Mouse (Mus musculus): ENCODE measurements around the gene Atr. TPM values are rescaled to one million over a fixed set of nuclear protein-coding genes. Genes with fewer than 3 reads are reported as not detected.

The Atr gene
- polyA plus RNA-seq, 1 experiment from 2014 or later: 18.3 TPM

- Histone ChIP-seq H3K4me2 (ENCODE audit: low read depth, low read length) (peak overlapping the region; percentile 96), H3K9ac (replicated peaks; ENCODE audit: low read depth, low read length) (peak overlapping the region; percentile 72), H3K27ac (ENCODE audit: low read depth, low read length) (peak overlapping the region; percentile 55), H3K4me1 (ENCODE audit: control insufficient read depth, insufficient read depth, low read length) (peaks cover 4% of the 10 kb centered on the region; the same call in 1 of the 2 replicates), H3K4me3 (ENCODE audit: low read depth, low read length) (peak overlapping the region; percentile 92), H3K36me3 (ENCODE audit: control insufficient read depth, insufficient read depth, low read length) (no peaks in the 10 kb centered on the region), H3K27me3 (ENCODE audit: control insufficient read depth, insufficient read depth, low read length) (no peaks in the 10 kb centered on the region), H3K9me3 (ENCODE audit: control insufficient read depth, low read length) (no peaks in the 10 kb centered on the region)
- ATAC-seq (ENCODE audit: low read depth): peak; percentile 54
- under 1% methylated on average over 31 of the region's 31 CpGs for WGBS
Observed at GRCm38 (mm10) chr9:95858027-95858570, 702 bp downstream of the Atr start.

GRCm38 (mm10) chr9:95878246-95878645 is 20.8 kb downstream of the Atr start:
- no peak overlapping the region for H3K9ac ChIP-seq (replicated peaks; ENCODE audit: low read depth, low read length)
- no peak overlapping the region for H3K27ac ChIP-seq (ENCODE audit: low read depth, low read length)
- no peak overlapping the region for H3K4me2 ChIP-seq (ENCODE audit: low read depth, low read length)
- H3K27me3 ChIP-seq (ENCODE audit: control insufficient read depth, insufficient read depth, low read length): no peaks in the 10 kb centered on the region
- no peaks in the 10 kb centered on the region for H3K4me1 ChIP-seq (ENCODE audit: control insufficient read depth, insufficient read depth, low read length)
- H3K9me3 ChIP-seq (ENCODE audit: control insufficient read depth, low read length): no peaks in the 10 kb centered on the region
- peaks cover 20% of the 10 kb centered on the region for H3K36me3 ChIP-seq (ENCODE audit: control insufficient read depth, insufficient read depth, low read length)
- WGBS: 98% methylated on average over 5 of the region's 5 CpGs
- no peak for ATAC-seq (ENCODE audit: low read depth)
- no peak overlapping the region for H3K4me3 ChIP-seq (ENCODE audit: low read depth, low read length)

GRCm38 (mm10) chr9:95882751-95883150 is 25.4 kb downstream of the Atr start:
- ATAC-seq (ENCODE audit: low read depth): no peak
- H3K27ac ChIP-seq (ENCODE audit: low read depth, low read length): no peak overlapping the region
- H3K27me3 ChIP-seq (ENCODE audit: control insufficient read depth, insufficient read depth, low read length): no peaks in the 10 kb centered on the region
- peaks cover 14% of the 10 kb centered on the region for H3K36me3 ChIP-seq (ENCODE audit: control insufficient read depth, insufficient read depth, low read length)
- 94% methylated on average over 2 of the region's 2 CpGs for WGBS
- H3K4me2 ChIP-seq (ENCODE audit: low read depth, low read length): no peak overlapping the region
- no peaks in the 10 kb centered on the region for H3K4me1 ChIP-seq (ENCODE audit: control insufficient read depth, insufficient read depth, low read length)
- no peak overlapping the region for H3K4me3 ChIP-seq (ENCODE audit: low read depth, low read length)
- no peaks in the 10 kb centered on the region for H3K9me3 ChIP-seq (ENCODE audit: control insufficient read depth, low read length)
- H3K9ac ChIP-seq (replicated peaks; ENCODE audit: low read depth, low read length): no peak overlapping the region

GRCm38 (mm10) chr9:95897392-95897791 is 40.0 kb downstream of the Atr start:
- no peaks in the 10 kb centered on the region for H3K9me3 ChIP-seq (ENCODE audit: control insufficient read depth, low read length)
- no peak overlapping the region for H3K4me3 ChIP-seq (ENCODE audit: low read depth, low read length)
- H3K36me3 ChIP-seq (ENCODE audit: control insufficient read depth, insufficient read depth, low read length): peaks cover 12% of the 10 kb centered on the region; the same call in 1 of the 2 replicates
- H3K4me1 ChIP-seq (ENCODE audit: control insufficient read depth, insufficient read depth, low read length): no peaks in the 10 kb centered on the region
- 90% methylated on average over 5 of the region's 5 CpGs for WGBS
- no peak for ATAC-seq (ENCODE audit: low read depth)
- H3K27ac ChIP-seq (ENCODE audit: low read depth, low read length): no peak overlapping the region
- H3K4me2 ChIP-seq (ENCODE audit: low read depth, low read length): no peak overlapping the region
- no peaks in the 10 kb centered on the region for H3K27me3 ChIP-seq (ENCODE audit: control insufficient read depth, insufficient read depth, low read length)
- H3K9ac ChIP-seq (replicated peaks; ENCODE audit: low read depth, low read length): no peak overlapping the region

- Histone ChIP-seq H3K27me3 (ENCODE audit: control insufficient read depth, insufficient read depth, low read length) (no peaks in the 10 kb centered on the region), H3K9ac (replicated peaks; ENCODE audit: low read depth, low read length) (no peak overlapping the region), H3K27ac (ENCODE audit: low read depth, low read length) (no peak overlapping the region), H3K4me1 (ENCODE audit: control insufficient read depth, insufficient read depth, low read length) (no peaks in the 10 kb centered on the region), H3K9me3 (ENCODE audit: control insufficient read depth, low read length) (no peaks in the 10 kb centered on the region), H3K36me3 (ENCODE audit: control insufficient read depth, insufficient read depth, low read length) (peaks cover 3% of the 10 kb centered on the region; the same call in 1 of the 2 replicates), H3K4me3 (ENCODE audit: low read depth, low read length) (no peak overlapping the region), H3K4me2 (ENCODE audit: low read depth, low read length) (no peak overlapping the region)
- no peak for ATAC-seq (ENCODE audit: low read depth)
Observed at GRCm38 (mm10) chr9:95932855-95933254, 75.5 kb downstream of the Atr start.

- no peaks in the 10 kb centered on the region for H3K9me3 ChIP-seq (ENCODE audit: control insufficient read depth, low read length)
- no peak overlapping the region for H3K4me2 ChIP-seq (ENCODE audit: low read depth, low read length)
- no peak overlapping the region for H3K9ac ChIP-seq (replicated peaks; ENCODE audit: low read depth, low read length)
- H3K36me3 ChIP-seq (ENCODE audit: control insufficient read depth, insufficient read depth, low read length): no peaks in the 10 kb centered on the region
- H3K27me3 ChIP-seq (ENCODE audit: control insufficient read depth, insufficient read depth, low read length): 0 out of 2 replicates have a peak, but pooled peaks cover 4% of the 10 kb centered on the region
- ATAC-seq (ENCODE audit: low read depth): no peak
- 0 out of 2 replicates have a peak, but pooled peaks cover 5% of the 10 kb centered on the region for H3K4me1 ChIP-seq (ENCODE audit: control insufficient read depth, insufficient read depth, low read length)
- 86% methylated on average over 4 of the region's 4 CpGs for WGBS
- no peak overlapping the region for H3K4me3 ChIP-seq (ENCODE audit: low read depth, low read length)
- no peak overlapping the region for H3K27ac ChIP-seq (ENCODE audit: low read depth, low read length)
Observed at GRCm38 (mm10) chr9:95953658-95954057, 96.3 kb downstream of the Atr start.

GRCm38 (mm10) chr9:95954226-95954584 is 96.8 kb downstream of the Atr start:
- Histone ChIP-seq H3K4me2 (ENCODE audit: low read depth, low read length) (peak overlapping the region; percentile 78), H3K27me3 (ENCODE audit: control insufficient read depth, insufficient read depth, low read length) (0 out of 2 replicates have a peak, but pooled peaks cover 4% of the 10 kb centered on the region), H3K9ac (replicated peaks; ENCODE audit: low read depth, low read length) (peak overlapping the region; percentile 97), H3K36me3 (ENCODE audit: control insufficient read depth, insufficient read depth, low read length) (no peaks in the 10 kb centered on the region), H3K9me3 (ENCODE audit: control insufficient read depth, low read length) (no peaks in the 10 kb centered on the region), H3K4me3 (ENCODE audit: low read depth, low read length) (peak overlapping the region; percentile 100), H3K27ac (ENCODE audit: low read depth, low read length) (no peak overlapping the region), H3K4me1 (ENCODE audit: control insufficient read depth, insufficient read depth, low read length) (0 out of 2 replicates have a peak, but pooled peaks cover 5% of the 10 kb centered on the region)
- WGBS: 0% methylated on average over 7 of the region's 7 CpGs
- ATAC-seq (ENCODE audit: low read depth): peak; percentile 86

- Histone ChIP-seq H3K27me3 (ENCODE audit: control insufficient read depth, insufficient read depth, low read length) (0 out of 2 replicates have a peak, but pooled peaks cover 4% of the 10 kb centered on the region), H3K4me2 (ENCODE audit: low read depth, low read length) (peak within 1 kb of the TSS; percentile 78), H3K9ac (replicated peaks; ENCODE audit: low read depth, low read length) (peak within 1 kb of the TSS; percentile 97), H3K36me3 (ENCODE audit: control insufficient read depth, insufficient read depth, low read length) (no peaks in the 10 kb centered on the region), H3K27ac (ENCODE audit: low read depth, low read length) (peak within 1 kb of the TSS; percentile 90), H3K9me3 (ENCODE audit: control insufficient read depth, low read length) (no peaks in the 10 kb centered on the region), H3K4me3 (ENCODE audit: low read depth, low read length) (peak within 1 kb of the TSS; percentile 100), H3K4me1 (ENCODE audit: control insufficient read depth, insufficient read depth, low read length) (0 out of 2 replicates have a peak, but pooled peaks cover 5% of the 10 kb centered on the region)
- ATAC-seq (ENCODE audit: low read depth): peak; percentile 99
- under 1% methylated on average over 57 of the region's 57 CpGs for WGBS
Observed at GRCm38 (mm10) chr9:95954585-95955461, 97.4 kb downstream of the Atr start, which contains the start of gene Xrn1. Xrn1 (plus strand) TSS chr9:95954760.

- WGBS: 91% methylated on average over 2 of the region's 2 CpGs
- 0 out of 2 replicates have a peak, but pooled peaks cover 4% of the 10 kb centered on the region for H3K27me3 ChIP-seq (ENCODE audit: control insufficient read depth, insufficient read depth, low read length)
- H3K9ac ChIP-seq (replicated peaks; ENCODE audit: low read depth, low read length): no peak overlapping the region
- ATAC-seq (ENCODE audit: low read depth): no peak
- 0 out of 2 replicates have a peak, but pooled peaks cover 5% of the 10 kb centered on the region for H3K4me1 ChIP-seq (ENCODE audit: control insufficient read depth, insufficient read depth, low read length)
- no peaks in the 10 kb centered on the region for H3K9me3 ChIP-seq (ENCODE audit: control insufficient read depth, low read length)
- H3K4me3 ChIP-seq (ENCODE audit: low read depth, low read length): no peak overlapping the region
- H3K36me3 ChIP-seq (ENCODE audit: control insufficient read depth, insufficient read depth, low read length): no peaks in the 10 kb centered on the region
- H3K4me2 ChIP-seq (ENCODE audit: low read depth, low read length): no peak overlapping the region
- no peak overlapping the region for H3K27ac ChIP-seq (ENCODE audit: low read depth, low read length)
Observed at GRCm38 (mm10) chr9:95957611-95958010, 100.2 kb downstream of the Atr start.
